Mouse (Mus musculus) bone marrow macrophage, adult 2 months (primary cell): ENCODE results near the gene Gm826. TPM values are rescaled to one million over a fixed set of nuclear protein-coding genes. Genes with fewer than 3 reads are reported as not detected.

Experiments
- H3K27ac ChIP-seq: 2 replicates; pipeline ENCODE4 v1.5.1; 2012; ENCODE audit warnings: low read depth, low read length; ENCODE audit not compliant: insufficient read depth
- H3K4me1 ChIP-seq: 2 replicates; pipeline ENCODE4 v1.6.1; 2012; ENCODE audit warnings: low read length; ENCODE audit not compliant: control insufficient read depth, insufficient read depth
- H3K4me3 ChIP-seq: 2 replicates; pipeline ENCODE4 v1.5.1; 2012; ENCODE audit warnings: mild to moderate bottlenecking, low read length, moderate library complexity; ENCODE audit not compliant: insufficient read depth
- CTCF ChIP-seq: IDR thresholded peaks from 2 replicates; pipeline ENCODE4 v1.5.1; 2012; ENCODE audit warnings: low read depth, mild to moderate bottlenecking, low read length, moderate library complexity
- POLR2A ChIP-seq: IDR thresholded peaks from 2 replicates; pipeline ENCODE4 v1.6.1; 2012; ENCODE audit warnings: mild to moderate bottlenecking, low read depth, low read length, borderline replicate concordance
- polyA plus RNA-seq: library from polyadenylated mRNA; stranded (reverse); fragments of >200 nt; gene quantifications from 2 replicates; pipeline ENCODE4 v1.2.4, GENCODE M21; 2012; ENCODE audit not compliant: missing spikeins, insufficient read depth, insufficient read length

The Gm826 gene
- polyA plus RNA-seq, 1 experiment, result not detected

DNA sequence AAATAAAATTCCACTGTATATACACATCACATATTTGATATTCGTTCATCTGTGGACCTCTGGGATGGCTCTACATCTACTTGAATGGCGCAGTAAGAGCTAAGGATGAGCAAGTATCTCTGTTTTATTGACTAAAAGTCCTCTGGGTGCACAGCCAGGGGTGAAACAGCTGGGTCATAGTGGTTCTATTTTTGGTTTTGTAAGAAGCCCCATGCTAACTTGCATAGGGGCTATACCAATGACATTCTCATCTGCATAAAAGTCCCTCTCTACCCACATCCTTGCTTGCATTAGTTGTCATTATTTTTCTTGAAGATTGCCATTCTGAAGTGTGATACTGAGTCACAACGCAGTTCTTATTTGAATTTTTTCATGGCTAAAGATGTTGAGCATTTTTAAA is 28.9 kb downstream of the Gm826 start:
- no peak overlapping the region for H3K4me3 ChIP-seq
- no peak for TF ChIP-seq POLR2A
- no peak for TF ChIP-seq CTCF
- peaks cover 15% of the 10 kb centered on the region for H3K4me1 ChIP-seq
- H3K27ac ChIP-seq, result no peak overlapping the region

DNA sequence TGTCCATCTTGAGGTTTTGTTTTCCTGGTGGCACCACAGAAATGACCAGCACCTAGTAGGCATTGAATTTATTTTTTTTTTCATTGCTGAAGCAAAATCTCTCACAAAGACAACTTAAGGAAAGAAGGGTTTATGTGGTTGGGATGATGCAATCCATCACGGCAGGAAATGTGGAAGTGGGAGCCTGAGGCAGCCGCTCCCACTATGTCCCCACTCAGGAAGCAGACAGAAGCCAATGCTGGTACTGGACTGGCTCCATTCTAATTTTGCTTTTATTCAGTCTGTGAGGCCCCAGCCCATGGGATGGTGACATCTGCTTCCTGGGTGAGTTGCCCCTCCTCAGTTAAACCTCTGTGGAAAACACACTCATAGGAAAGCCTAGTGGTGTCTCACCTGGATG is 30.0 kb downstream of the Gm826 start:
- H3K4me3 ChIP-seq, result no peak overlapping the region
- H3K27ac ChIP-seq, result no peak overlapping the region
- H3K4me1 ChIP-seq, result peaks cover 15% of the 10 kb centered on the region
- no peak for TF ChIP-seq CTCF
- no peak for TF ChIP-seq POLR2A

DNA sequence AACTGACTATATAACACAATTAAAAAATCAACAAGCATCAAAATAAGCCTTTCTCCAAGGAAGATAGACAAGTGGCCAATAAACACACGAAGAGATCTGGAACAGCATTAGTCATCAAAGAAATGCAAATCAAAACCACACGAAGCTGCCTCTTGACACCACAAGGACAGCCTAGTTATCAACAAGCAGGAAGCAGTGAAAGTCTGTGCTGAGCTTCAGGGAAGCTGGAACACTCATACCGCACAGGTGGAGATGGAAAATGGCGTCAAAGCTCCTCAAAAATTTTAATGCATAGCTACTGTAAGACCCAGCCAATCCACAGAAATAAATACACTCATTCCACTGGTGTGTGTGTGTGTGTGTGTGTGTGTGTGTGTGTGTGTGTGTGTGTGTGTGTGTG is 31.9 kb downstream of the Gm826 start:
- H3K4me1 ChIP-seq, result peaks cover 15% of the 10 kb centered on the region
- no peak for TF ChIP-seq POLR2A
- no peak for TF ChIP-seq CTCF
- H3K27ac ChIP-seq, result no peak overlapping the region
- H3K4me3 ChIP-seq, result no peak overlapping the region

DNA sequence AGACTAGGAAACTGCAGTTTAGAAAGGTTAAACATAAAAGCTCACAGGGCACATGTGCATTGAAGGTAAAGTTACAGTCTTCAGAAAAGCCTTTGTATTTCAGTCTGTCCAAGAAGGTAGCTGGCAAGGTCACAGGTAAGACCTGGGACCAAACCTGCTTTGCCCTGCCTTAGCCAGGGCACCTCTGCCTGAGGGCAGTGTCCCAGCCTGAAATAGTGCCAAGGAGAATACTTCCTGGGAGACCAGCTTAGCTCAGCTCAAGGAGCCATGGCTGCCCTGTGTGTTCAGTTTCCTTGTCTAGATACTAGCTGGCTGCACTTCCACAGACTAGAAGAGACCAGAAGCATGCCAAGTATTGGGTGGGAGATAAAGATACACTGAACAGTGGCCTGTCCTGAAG is 35.4 kb downstream of the Gm826 start:
- no peak for TF ChIP-seq POLR2A
- no peak for TF ChIP-seq CTCF
- no peak overlapping the region for H3K4me3 ChIP-seq

DNA sequence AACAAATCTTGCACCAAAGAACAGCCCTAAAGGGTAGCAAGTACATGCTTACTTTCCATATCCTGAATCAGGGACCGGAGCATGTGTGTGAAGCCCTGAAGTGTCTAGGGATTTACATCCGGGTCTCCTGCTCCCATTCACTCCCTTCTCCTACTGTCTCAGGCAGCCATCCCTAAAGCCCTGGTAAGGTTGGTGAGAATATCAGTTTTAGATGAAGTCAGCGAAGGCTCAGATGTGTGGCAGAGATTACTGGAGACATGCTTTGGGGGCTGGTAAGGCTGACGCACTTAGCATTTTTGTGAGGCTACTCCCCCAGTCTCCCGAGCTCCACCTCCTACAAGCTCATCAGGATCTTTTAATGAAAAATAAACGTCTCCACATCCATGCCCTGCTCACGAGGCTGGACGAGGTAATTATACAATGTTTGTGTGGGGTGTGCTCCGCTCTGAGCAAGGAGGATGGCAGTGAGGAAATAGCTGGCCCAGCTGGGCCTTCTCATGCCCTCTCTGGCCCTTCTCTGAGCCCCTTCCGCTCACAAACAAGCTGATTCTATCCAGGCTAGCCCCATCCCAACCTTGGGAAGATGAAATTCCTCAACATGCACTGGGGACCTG is 45.3 kb downstream of the Gm826 start:
- Histone ChIP-seq H3K4me3 (no peak overlapping the region), H3K27ac (no peak overlapping the region), H3K4me1 (0 out of 2 replicates have a peak, but pooled peaks cover 4% of the 10 kb centered on the region)
- TF ChIP-seq CTCF, result no peak
- TF ChIP-seq POLR2A, result no peak

More for the DNA sequence above, 35.4 kb downstream of the Gm826 start:
- Histone ChIP-seq H3K27ac (no peak overlapping the region), H3K4me1 (peaks cover 8% of the 10 kb centered on the region)

DNA sequence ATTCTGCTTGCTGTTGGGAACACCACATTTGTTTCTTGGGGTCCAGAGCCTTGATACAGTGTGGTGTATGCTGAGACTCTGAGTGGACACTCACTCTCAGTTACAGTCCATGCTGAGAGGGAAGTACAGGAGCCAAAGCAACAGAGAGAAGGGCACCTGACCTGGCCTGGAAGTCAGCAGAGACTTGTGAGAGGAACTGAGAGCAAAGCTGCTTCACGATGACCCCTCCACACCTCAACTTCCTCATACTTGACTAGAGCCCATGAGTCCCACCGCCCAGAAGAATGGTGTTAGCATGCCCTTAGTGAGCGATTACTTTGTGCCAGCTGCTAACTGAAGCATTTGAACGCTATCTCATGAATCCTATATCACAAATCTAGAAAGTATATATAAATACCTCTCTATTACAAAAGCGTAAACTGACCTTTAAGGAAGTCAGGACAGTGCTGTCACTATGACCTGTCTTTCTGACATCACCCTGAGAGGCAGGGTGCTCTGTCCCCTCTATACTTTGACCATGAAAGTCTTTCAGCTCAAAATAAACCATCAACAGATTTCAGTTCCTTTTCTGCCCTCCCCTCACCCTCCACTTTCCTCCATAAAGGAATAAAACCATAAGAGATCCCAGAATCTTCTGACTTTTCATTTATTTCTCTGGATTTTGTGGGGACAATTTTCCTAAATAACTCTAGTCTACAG is 57.9 kb downstream of the Gm826 start:
- TF ChIP-seq POLR2A (no peak), CTCF (no peak)
- Histone ChIP-seq H3K27ac (peak overlapping the region; percentile 66), H3K4me3 (no peak overlapping the region), H3K4me1 (peaks cover 19% of the 10 kb centered on the region)

DNA sequence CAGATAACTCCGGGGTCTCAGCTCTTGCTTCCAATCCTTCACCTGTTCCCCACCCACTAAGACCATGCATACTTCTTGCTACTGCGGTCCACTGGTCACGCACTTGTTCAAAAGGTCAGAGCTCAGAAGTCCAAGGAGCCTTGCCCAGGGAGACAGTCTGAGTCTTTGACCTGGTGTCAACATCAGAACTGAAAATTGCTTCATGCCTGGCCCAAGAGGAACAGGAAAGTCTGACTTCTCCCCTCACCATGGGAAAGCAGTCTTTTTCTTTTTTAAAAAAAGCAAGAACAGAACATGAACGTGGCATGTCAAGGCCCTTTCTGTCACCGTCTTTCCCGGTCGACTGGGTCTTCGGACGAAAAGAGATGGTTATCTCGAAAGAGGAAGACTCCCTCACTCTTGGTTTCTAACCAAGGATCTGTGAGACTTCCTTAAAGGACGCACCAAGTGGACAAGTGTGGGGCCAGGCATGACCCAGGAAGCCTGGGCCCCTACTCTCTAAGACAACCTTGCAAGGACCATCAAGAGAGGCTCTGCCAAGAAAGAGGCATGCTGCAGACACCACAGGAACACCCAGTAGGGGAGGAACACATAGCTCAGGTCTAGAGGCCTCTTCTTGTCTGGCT is 66.0 kb downstream of the Gm826 start:
- no peak for TF ChIP-seq CTCF
- no peak for TF ChIP-seq POLR2A
- H3K4me3 ChIP-seq, result no peak overlapping the region
- H3K27ac ChIP-seq, result peak overlapping the region; percentile 51
- peaks cover 20% of the 10 kb centered on the region for H3K4me1 ChIP-seq

DNA sequence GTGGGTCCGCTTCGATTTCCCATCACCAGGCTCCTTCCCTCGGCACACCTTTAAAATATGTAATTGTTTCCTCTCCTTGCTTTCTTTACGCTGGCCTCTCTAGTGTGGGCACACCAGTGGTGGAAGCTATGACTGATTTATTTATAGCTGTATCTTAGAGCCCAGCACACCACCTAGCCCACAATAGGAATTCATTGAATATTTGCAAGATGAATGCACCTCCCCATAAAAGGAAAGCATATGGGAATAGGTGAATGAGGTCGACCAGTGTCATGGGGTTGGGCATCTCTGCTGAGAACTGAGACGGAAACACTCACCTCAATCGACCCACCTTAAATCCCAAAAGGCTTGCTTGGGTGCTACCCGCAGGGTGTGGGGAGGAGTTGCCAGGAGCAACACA is 70.1 kb downstream of the Gm826 start:
- TF ChIP-seq POLR2A, result no peak
- TF ChIP-seq CTCF, result no peak
- H3K4me3 ChIP-seq, result no peak overlapping the region

DNA sequence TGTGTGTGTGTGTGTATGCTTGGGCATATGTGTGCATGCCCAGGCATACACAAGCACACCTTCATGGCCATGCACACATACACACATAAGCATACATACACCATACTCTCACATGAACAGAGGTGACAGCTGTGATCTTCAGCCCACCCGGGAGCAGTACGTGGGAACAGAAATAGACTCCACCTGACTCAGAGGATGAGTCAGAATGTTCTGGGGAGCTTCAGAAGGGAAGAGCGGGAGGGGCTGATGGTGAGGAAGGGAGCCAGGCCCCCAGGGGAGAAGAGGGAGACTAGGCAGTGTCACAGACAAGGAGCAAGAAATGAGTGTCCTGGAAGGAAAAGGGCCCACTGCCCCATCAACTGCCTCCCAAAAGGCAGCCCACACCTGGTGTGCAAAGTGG is 72.4 kb downstream of the Gm826 start:
- Histone ChIP-seq H3K4me3 (no peak overlapping the region), H3K27ac (no peak overlapping the region), H3K4me1 (peaks cover 5% of the 10 kb centered on the region; the same call in 1 of the 2 replicates)
- TF ChIP-seq CTCF (no peak), POLR2A (no peak)

More for the DNA sequence above, 70.1 kb downstream of the Gm826 start:
- H3K4me1 ChIP-seq, result peaks cover 20% of the 10 kb centered on the region
- H3K27ac ChIP-seq, result no peak overlapping the region

Other genes starting within 250 kb of the Gm826 start
- 166 TPM in 2 replicates for gene Mafb, start 32.9 kb upstream of the Gm826 start, polyA plus RNA-seq